32 mouse cellular contexts compared by ENCODE assay signal in genomic region chr12:88746788-88747187, GRCm38 (mm10). TPM values are rescaled to one million over a fixed set of nuclear protein-coding genes. Genes with fewer than 3 reads are reported as not detected.
DNase-seq lines count a peak whose midpoint lies in the region; ATAC-seq and TF ChIP-seq lines count a peak whose summit lies in the region.
"Had no signal": no experiment of that assay in that cellular context is flagged by ENCODE, and none has a peak within 500 bp of the region (broad histone marks: within the 10 kb centered on the region; RNA-seq: fewer than 3 reads in every experiment).

No protein-coding gene starts in this region.

- no peak overlapping the region for H3K4me3 ChIP-seq in hindbrain, embryonic 14.5 days (replicated peaks; ENCODE audit: low read length)
- H3K4me3 ChIP-seq in hindbrain, embryonic 12.5 days: no peak overlapping the region
- no peak overlapping the region for H3K4me3 ChIP-seq in stomach, postnatal 0 days (ENCODE audit: low read depth, low read length)
- H3K4me3 ChIP-seq: embryonic facial prominence, embryonic 13.5 days; forebrain, embryonic 10.5 days; heart, embryonic 12.5 days; limb, embryonic 10.5 days; limb, embryonic 15.5 days; liver, embryonic 13.5 days; megakaryocyte, embryonic 14.5 days; midbrain, embryonic 12.5 days had no signal

- DNase-seq in cerebellum, postnatal 14 days: peak; percentile 62 to 66
- no peak for DNase-seq in cerebellum, adult 9-11 months
- no peak for DNase-seq in hindbrain, embryonic 14.5 days (ENCODE audit: low spot score)
- DNase-seq in left cerebral cortex, postnatal 4 days: peak; percentile 76
- no peak for DNase-seq in left cerebral cortex, postnatal 14 days (ENCODE audit: low spot score in 2 of 2)
- DNase-seq in stomach, postnatal 0 days (ENCODE audit: low spot score): no peak
- DNase-seq: cerebellum, adult 18-20 months; embryo, embryonic 11 days; gastrocnemius, postnatal 25 days; heart, adult 18-20 months; heart, postnatal 4 days; kidney, adult 18-20 months; kidney, postnatal 4 days; liver, embryonic 13.5 days; lung, adult 18-20 months; lung, postnatal 4 days; retina, postnatal 1 day; spleen, adult 18-20 months; thymus, adult 2 months; thymus, postnatal 36 days had no signal

- H3K27ac ChIP-seq in hindbrain, embryonic 14.5 days: no peak overlapping the region
- H3K27ac ChIP-seq in hindbrain, embryonic 12.5 days: no peak overlapping the region
- H3K27ac ChIP-seq in stomach, postnatal 0 days (replicated peaks): no peak overlapping the region
- H3K27ac ChIP-seq: embryonic facial prominence, embryonic 13.5 days; forebrain, embryonic 10.5 days; limb, embryonic 10.5 days; limb, embryonic 15.5 days; liver, embryonic 13.5 days; midbrain, embryonic 12.5 days had no signal

- H3K27me3 ChIP-seq in hindbrain, embryonic 14.5 days (ENCODE audit: control insufficient read depth, insufficient read depth, low read length): no peaks in the 10 kb centered on the region
- no peaks in the 10 kb centered on the region for H3K27me3 ChIP-seq in hindbrain, embryonic 12.5 days
- no peaks in the 10 kb centered on the region for H3K27me3 ChIP-seq in stomach, postnatal 0 days (ENCODE audit: control insufficient read depth, insufficient read depth, low read length)
- H3K27me3 ChIP-seq: embryonic facial prominence, embryonic 13.5 days; heart, embryonic 12.5 days; limb, embryonic 15.5 days; liver, embryonic 13.5 days; megakaryocyte, embryonic 14.5 days; midbrain, embryonic 12.5 days had no signal

- H3K4me2 ChIP-seq in hindbrain, embryonic 14.5 days (replicated peaks): no peak overlapping the region
- H3K4me2 ChIP-seq in hindbrain, embryonic 12.5 days (replicated peaks): no peak overlapping the region
- H3K4me2 ChIP-seq in stomach, postnatal 0 days (replicated peaks; ENCODE audit: low read depth): no peak overlapping the region
- H3K4me2 ChIP-seq: embryonic facial prominence, embryonic 13.5 days; heart, embryonic 12.5 days; limb, embryonic 15.5 days; liver, embryonic 13.5 days; midbrain, embryonic 12.5 days had no signal

- no peak for TF ChIP-seq EP300 in stomach, postnatal 0 days (optimal IDR thresholded peaks at IDR 0.05)

- intact Hi-C loops in left cerebral cortex, postnatal 4 days (cut with DNase I): no loop called here
- intact Hi-C loops in left cerebral cortex, postnatal 14 days (cut with DNase I): no loop called here

- H3K4me1 ChIP-seq in hindbrain, embryonic 14.5 days (replicated peaks; ENCODE audit: control insufficient read depth, insufficient read depth, low read length): no peaks in the 10 kb centered on the region
- no peaks in the 10 kb centered on the region for H3K4me1 ChIP-seq in hindbrain, embryonic 12.5 days
- no peaks in the 10 kb centered on the region for H3K4me1 ChIP-seq in stomach, postnatal 0 days (replicated peaks; ENCODE audit: control insufficient read depth, insufficient read depth)
- H3K4me1 ChIP-seq: embryonic facial prominence, embryonic 13.5 days; forebrain, embryonic 10.5 days; heart, embryonic 12.5 days; limb, embryonic 10.5 days; limb, embryonic 15.5 days; liver, embryonic 13.5 days; megakaryocyte, embryonic 14.5 days; midbrain, embryonic 12.5 days had no signal

- H3K9me3 ChIP-seq in hindbrain, embryonic 14.5 days (ENCODE audit: control insufficient read depth, low read length): no peaks in the 10 kb centered on the region
- H3K9me3 ChIP-seq in hindbrain, embryonic 12.5 days (replicated peaks): no peaks in the 10 kb centered on the region
- H3K9me3 ChIP-seq in stomach, postnatal 0 days (ENCODE audit: control insufficient read depth, low read length): no peaks in the 10 kb centered on the region
- H3K9me3 ChIP-seq: embryonic facial prominence, embryonic 13.5 days; forebrain, embryonic 10.5 days; heart, embryonic 12.5 days; limb, embryonic 10.5 days; limb, embryonic 15.5 days; liver, embryonic 13.5 days; midbrain, embryonic 12.5 days had no signal

- ATAC-seq in hindbrain, embryonic 14.5 days (ENCODE audit: low FRiP score): peak; percentile 43; the same call in 1 of the 2 replicates
- no peak for ATAC-seq in hindbrain, embryonic 12.5 days (ENCODE audit: low FRiP score)
- ATAC-seq in stomach, postnatal 0 days (ENCODE audit: low FRiP score, low TSS enrichment): 0 out of 2 replicates have a peak, but pooled peaks have one; percentile 32
- ATAC-seq: CD4-positive, CD25-positive, alpha-beta regulatory T cell, adult 4 months; forebrain, embryonic 16.5 days; lung, postnatal 0 days had no signal

- no peak overlapping the region for H3K9ac ChIP-seq in hindbrain, embryonic 14.5 days
- no peak overlapping the region for H3K9ac ChIP-seq in hindbrain, embryonic 12.5 days
- H3K9ac ChIP-seq in stomach, postnatal 0 days (ENCODE audit: low read length): no peak overlapping the region
- H3K9ac ChIP-seq: embryonic facial prominence, embryonic 13.5 days; heart, embryonic 12.5 days; limb, embryonic 15.5 days; liver, embryonic 13.5 days; midbrain, embryonic 12.5 days had no signal

- 71% methylated on average over 5 of the region's 5 CpGs for WGBS in hindbrain, embryonic 14.5 days
- 75% methylated on average over 5 of the region's 5 CpGs for WGBS in hindbrain, embryonic 12.5 days
- 67% methylated on average over 5 of the region's 5 CpGs for whole genome bisulfite sequencing in stomach, postnatal 0 days

- H3K36me3 ChIP-seq in hindbrain, embryonic 14.5 days (replicated peaks; ENCODE audit: control insufficient read depth, insufficient read depth): no peaks in the 10 kb centered on the region
- no peaks in the 10 kb centered on the region for H3K36me3 ChIP-seq in hindbrain, embryonic 12.5 days
- no peaks in the 10 kb centered on the region for H3K36me3 ChIP-seq in stomach, postnatal 0 days (ENCODE audit: control insufficient read depth, insufficient read depth, low read length)
- H3K36me3 ChIP-seq: embryonic facial prominence, embryonic 13.5 days; forebrain, embryonic 10.5 days; heart, embryonic 12.5 days; limb, embryonic 10.5 days; limb, embryonic 15.5 days; liver, embryonic 13.5 days; midbrain, embryonic 12.5 days had no signal

- no peak for TF ChIP-seq CTCF in stomach, postnatal 0 days (IDR thresholded peaks at IDR 0.05; ENCODE audit: low read depth)

RNA-seq across cellular contexts. Expression of gene Nrxn3, which starts 24.1 kb away (rescaled TPM):
- polyA plus RNA-seq in hindbrain, embryonic 14.5 days (2014; fragmentation: Nextera tagmentation; extraction: Ambion mirVana): 96.9 and 101 TPM in 2 replicates
- polyA plus RNA-seq in hindbrain, embryonic 12.5 days (2016; fragmentation: Nextera tagmentation; extraction: Ambion mirVana): 53.1 and 57.7 TPM in 2 replicates
- total RNA-seq in left cerebral cortex, postnatal 4 days (2021): 100 to 1,000 TPM; 153 to 159 TPM
- 100 to 1,000 TPM; 202 to 209 TPM for total RNA-seq in left cerebral cortex, postnatal 14 days (2021)
- 1.0 and 1.1 TPM in 2 replicates for polyA plus RNA-seq in stomach, postnatal 0 days (2015; fragmentation: Nextera tagmentation; extraction: Ambion mirVana)
- total RNA-seq: monocyte, adult 5-6 weeks had no signal
- polyA plus RNA-seq: CD4-positive, CD25-positive, alpha-beta regulatory T cell, adult 4 months had no signal

Comparison
In these comparisons a context has a peak if more than half of its experiments do, and no peak if none do; other contexts are left out.
1. DNase-seq: peak in cerebellum, postnatal 14 days (2 of 2) and left cerebral cortex, postnatal 4 days (single experiment); none in cerebellum, adult 9-11 months (single experiment), hindbrain, embryonic 14.5 days (single experiment), left cerebral cortex, postnatal 14 days (0 of 2) and stomach, postnatal 0 days (single experiment).
2. RNA of gene Nrxn3, which starts 24.1 kb away (polyA plus RNA-seq): 96.9 to 101 TPM in hindbrain, embryonic 14.5 days and 53.1 to 57.7 TPM in hindbrain, embryonic 12.5 days; 1.0 to 1.1 TPM in stomach, postnatal 0 days; every median in the first group is over 10 times any median in the second.